Mouse (Mus musculus): ENCODE measurements around the gene Desi2. TPM values are rescaled to one million over a fixed set of nuclear protein-coding genes. Genes with fewer than 3 reads are reported as not detected.
"Not testable (repeated sequence)": the region's sequence is repeated elsewhere in the genome, so short reads cannot be mapped to it uniquely, and the experiment has no call there.

Desi2 gene
- total and polyA plus RNA-seq, 2 experiments from 2014 or later: 26.6 to 27.9 TPM

DNA sequence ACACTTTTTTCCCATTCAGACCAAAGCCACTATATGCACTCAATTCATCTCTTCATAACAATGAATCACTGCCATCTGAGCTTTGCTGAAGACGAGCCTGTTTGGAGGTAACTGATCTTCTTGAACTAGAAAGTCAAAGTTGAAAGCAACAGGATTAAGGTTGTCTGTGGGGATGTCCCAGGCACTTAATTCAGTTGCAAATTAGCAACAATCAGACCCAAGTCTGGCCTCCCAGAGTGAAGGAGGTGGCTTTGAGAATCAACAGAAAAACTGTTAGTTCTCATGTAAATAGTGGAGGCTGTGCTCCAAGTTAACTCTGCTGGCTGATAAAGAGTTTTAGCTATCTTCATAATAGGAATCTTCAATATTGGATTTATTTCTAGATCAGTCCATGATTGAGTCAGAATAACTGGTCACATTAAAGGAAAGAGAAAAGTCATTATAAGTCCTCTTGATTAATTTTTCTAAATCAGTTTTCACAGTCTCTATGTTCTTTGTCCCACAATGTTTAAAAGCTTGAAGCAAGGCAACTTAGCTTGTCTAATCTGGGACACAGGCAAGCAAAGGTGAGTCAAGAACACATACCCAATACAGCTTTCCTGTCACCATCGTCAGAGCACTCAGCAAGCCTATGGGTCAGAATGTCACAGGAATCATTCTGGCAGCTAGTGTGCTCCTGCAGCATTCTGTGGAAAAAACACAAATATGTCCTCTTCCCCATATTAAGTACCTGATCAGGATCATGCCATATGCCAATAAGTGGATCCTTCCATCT, 96.9 kb downstream of the Desi2 start:
- WGBS: 55% methylated on average over 2 of the region's 2 CpGs
- Histone ChIP-seq H3K4me3 (ENCODE audit: low read depth, low read length) (no peak overlapping the region), H3K27ac (ENCODE audit: low read depth, low read length) (no peak overlapping the region), H3K4me1 (ENCODE audit: insufficient read depth, low read length) (no peaks in the 10 kb centered on the region), H3K27me3 (ENCODE audit: insufficient read depth, low read length) (no peaks in the 10 kb centered on the region), H3K9ac (replicated peaks; ENCODE audit: low read length, poor library complexity, severe bottlenecking) (no peak overlapping the region), H3K4me2 (ENCODE audit: low read depth, low read length, poor library complexity, severe bottlenecking) (no peak overlapping the region), H3K9me3 (ENCODE audit: low read length) (no peaks in the 10 kb centered on the region), H3K36me3 (ENCODE audit: insufficient read depth, low read length) (no peaks in the 10 kb centered on the region)
- ATAC-seq (ENCODE audit: low FRiP score): no peak
- no peak for DNase-seq (ENCODE audit: low spot score)
- TF ChIP-seq CTCF (IDR thresholded peaks at IDR 0.05): no peak

DNA sequence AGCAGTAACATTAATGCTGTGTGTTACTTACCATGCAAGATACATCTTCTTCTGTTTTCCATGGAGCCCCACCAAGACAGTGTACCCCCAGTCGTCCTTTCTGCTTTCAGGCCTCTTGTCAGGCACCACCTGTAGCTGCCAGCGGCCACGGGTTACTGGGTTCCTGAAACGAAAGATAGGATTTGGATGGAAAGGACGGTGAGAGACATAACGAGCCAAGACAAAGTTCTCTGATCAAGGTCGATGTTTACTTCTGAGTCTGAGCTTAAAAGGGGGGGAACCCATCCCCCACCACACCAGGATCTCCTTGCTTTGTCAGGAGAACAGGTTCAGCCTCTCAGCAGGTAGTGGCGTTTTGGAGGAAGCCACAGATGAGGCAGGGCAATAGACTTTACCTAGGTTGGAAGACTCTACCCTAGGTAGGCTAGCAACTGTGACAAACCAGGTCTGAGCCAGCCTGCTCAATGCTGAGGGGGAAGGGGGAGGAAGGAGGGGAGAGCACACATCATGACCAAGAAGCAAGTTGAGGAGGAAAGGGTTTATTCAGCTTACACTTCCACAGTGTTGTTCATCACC, 100.5 kb downstream of the Desi2 start:
- 60% methylated on average over 8 of the region's 8 CpGs for WGBS
- Histone ChIP-seq H3K36me3 (ENCODE audit: insufficient read depth, low read length) (no peaks in the 10 kb centered on the region), H3K4me2 (ENCODE audit: low read depth, low read length, poor library complexity, severe bottlenecking) (no peak overlapping the region), H3K9ac (replicated peaks; ENCODE audit: low read length, poor library complexity, severe bottlenecking) (no peak overlapping the region), H3K4me3 (ENCODE audit: low read depth, low read length) (no peak overlapping the region), H3K9me3 (ENCODE audit: low read length) (no peaks in the 10 kb centered on the region), H3K27me3 (ENCODE audit: insufficient read depth, low read length) (no peaks in the 10 kb centered on the region), H3K27ac (ENCODE audit: low read depth, low read length) (no peak overlapping the region), H3K4me1 (ENCODE audit: insufficient read depth, low read length) (no peaks in the 10 kb centered on the region)
- DNase-seq (ENCODE audit: low spot score): no peak
- TF ChIP-seq CTCF (IDR thresholded peaks at IDR 0.05): no peak
- ATAC-seq (ENCODE audit: low FRiP score): no peak

DNA sequence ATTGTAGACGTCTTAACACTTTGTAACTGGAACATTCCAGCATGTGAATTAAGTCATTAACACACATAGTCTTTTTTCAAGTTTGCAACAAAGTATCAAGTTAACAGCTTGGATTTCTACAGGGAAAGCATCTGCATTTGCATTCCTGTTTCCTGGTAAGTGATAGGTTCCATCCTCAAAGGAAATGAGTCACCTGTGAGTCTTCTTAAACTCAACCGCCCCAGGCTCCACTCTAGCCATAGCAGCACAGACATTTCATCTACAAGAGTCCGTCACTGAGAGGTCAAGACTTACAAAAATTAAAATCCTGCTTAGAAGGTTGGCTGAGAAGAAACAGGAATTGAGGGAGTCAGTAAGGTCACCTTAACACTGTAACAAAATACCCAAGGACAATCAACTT, 104.5 kb downstream of the Desi2 start:
- H3K27me3 ChIP-seq (ENCODE audit: insufficient read depth, low read length): no peaks in the 10 kb centered on the region
- no peak for ATAC-seq (ENCODE audit: low FRiP score)

DNA sequence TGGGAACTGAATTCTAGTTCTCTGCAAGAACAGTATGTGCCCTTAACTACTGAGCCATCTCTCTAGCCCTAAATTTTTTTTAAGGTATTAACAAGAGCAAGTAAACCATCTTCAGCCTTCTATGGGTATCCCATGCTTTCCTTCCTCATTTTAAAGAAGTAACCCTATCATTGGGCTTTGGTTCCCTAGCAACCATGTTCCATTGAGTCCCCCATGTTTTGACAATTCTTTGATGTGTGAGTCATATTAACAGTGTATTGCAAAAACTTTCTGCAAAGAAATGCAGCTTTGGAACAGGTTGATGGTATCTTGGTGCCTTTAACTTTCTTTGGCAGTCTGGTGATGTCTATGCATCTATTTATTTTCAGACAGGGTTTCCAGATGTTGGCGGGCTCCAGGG, 106.8 kb downstream of the Desi2 start:
- H3K9ac ChIP-seq (replicated peaks; ENCODE audit: low read length, poor library complexity, severe bottlenecking): no peak overlapping the region
- no peaks in the 10 kb centered on the region for H3K36me3 ChIP-seq (ENCODE audit: insufficient read depth, low read length)
- H3K9me3 ChIP-seq (ENCODE audit: low read length): no peaks in the 10 kb centered on the region
- 95% methylated on average over 1 of the region's 1 CpGs for WGBS
- TF ChIP-seq CTCF (IDR thresholded peaks at IDR 0.05): no peak
- H3K27me3 ChIP-seq (ENCODE audit: insufficient read depth, low read length): no peaks in the 10 kb centered on the region
- ATAC-seq (ENCODE audit: low FRiP score): no peak
- no peak for DNase-seq (ENCODE audit: low spot score)
- H3K4me3 ChIP-seq (ENCODE audit: low read depth, low read length): no peak overlapping the region
- no peaks in the 10 kb centered on the region for H3K4me1 ChIP-seq (ENCODE audit: insufficient read depth, low read length)
- no peak overlapping the region for H3K27ac ChIP-seq (ENCODE audit: low read depth, low read length)
- no peak overlapping the region for H3K4me2 ChIP-seq (ENCODE audit: low read depth, low read length, poor library complexity, severe bottlenecking)

More for the DNA sequence above, 104.5 kb downstream of the Desi2 start:
- no peaks in the 10 kb centered on the region for H3K36me3 ChIP-seq (ENCODE audit: insufficient read depth, low read length)
- DNase-seq (ENCODE audit: low spot score): no peak
- WGBS: 88% methylated on average over 3 of the region's 3 CpGs
- H3K9ac ChIP-seq (replicated peaks; ENCODE audit: low read length, poor library complexity, severe bottlenecking): no peak overlapping the region
- H3K4me2 ChIP-seq (ENCODE audit: low read depth, low read length, poor library complexity, severe bottlenecking): no peak overlapping the region
- no peak overlapping the region for H3K27ac ChIP-seq (ENCODE audit: low read depth, low read length)
- no peak overlapping the region for H3K4me3 ChIP-seq (ENCODE audit: low read depth, low read length)
- H3K9me3 ChIP-seq (ENCODE audit: low read length): no peaks in the 10 kb centered on the region
- no peak for TF ChIP-seq CTCF (IDR thresholded peaks at IDR 0.05)
- no peaks in the 10 kb centered on the region for H3K4me1 ChIP-seq (ENCODE audit: insufficient read depth, low read length)

DNA sequence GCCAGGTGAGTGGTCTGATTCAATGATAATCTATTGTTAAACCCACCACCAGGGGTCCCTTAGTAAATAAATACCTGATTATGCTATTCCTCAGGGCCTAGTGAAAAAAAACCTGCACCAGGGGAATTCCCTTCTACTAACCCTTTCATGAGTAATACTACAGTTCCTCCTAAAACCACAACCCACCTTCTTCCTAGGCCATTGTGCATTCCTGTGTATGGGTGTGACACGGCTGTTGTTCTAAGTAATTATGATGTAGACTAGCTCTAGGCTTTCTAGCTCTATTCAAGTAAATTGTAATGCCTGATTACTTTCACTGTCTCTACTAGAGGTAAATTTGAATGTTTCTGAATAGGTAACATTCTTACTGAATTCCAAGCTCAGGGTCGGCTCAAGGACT, 114.0 kb downstream of the Desi2 start:
- H3K4me1 ChIP-seq (ENCODE audit: insufficient read depth, low read length); H3K27ac ChIP-seq (ENCODE audit: low read depth, low read length); H3K4me3 ChIP-seq (ENCODE audit: low read depth, low read length); H3K9ac ChIP-seq (replicated peaks; ENCODE audit: low read length, poor library complexity, severe bottlenecking); DNase-seq (ENCODE audit: low spot score); H3K4me2 ChIP-seq (ENCODE audit: low read depth, low read length, poor library complexity, severe bottlenecking); H3K9me3 ChIP-seq (ENCODE audit: low read length); H3K27me3 ChIP-seq (ENCODE audit: insufficient read depth, low read length); H3K36me3 ChIP-seq (ENCODE audit: insufficient read depth, low read length); ATAC-seq (ENCODE audit: low FRiP score): not testable (repeated sequence)
- 92% methylated on average over 2 of the region's 2 CpGs for WGBS

DNA sequence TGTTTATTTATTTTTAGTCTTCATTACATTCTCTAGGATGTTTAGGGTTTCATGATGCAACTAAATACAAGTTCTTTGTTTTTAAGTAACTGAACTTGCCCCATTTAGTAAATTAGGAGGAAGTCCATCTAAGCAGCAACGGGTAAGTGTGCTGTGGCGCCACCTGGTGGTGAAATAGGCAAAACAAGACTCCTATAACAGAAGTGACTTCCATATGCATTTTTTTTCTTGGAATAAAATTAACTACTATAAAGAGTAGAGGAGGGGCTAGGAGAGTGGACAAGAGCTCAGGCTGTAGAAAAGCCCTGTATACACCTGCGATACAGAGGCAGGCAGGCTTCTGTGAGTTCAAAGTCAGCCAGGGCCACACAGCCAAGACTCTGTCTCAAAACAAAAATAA, 116.2 kb downstream of the Desi2 start:
- no peak for ATAC-seq (ENCODE audit: low FRiP score)
- peak; percentile 82 for TF ChIP-seq CTCF (IDR thresholded peaks at IDR 0.05)

More for the DNA sequence above, 116.2 kb downstream of the Desi2 start:
- Histone ChIP-seq H3K36me3 (ENCODE audit: insufficient read depth, low read length) (no peaks in the 10 kb centered on the region), H3K4me3 (ENCODE audit: low read depth, low read length) (no peak overlapping the region), H3K9me3 (ENCODE audit: low read length) (no peaks in the 10 kb centered on the region), H3K4me2 (ENCODE audit: low read depth, low read length, poor library complexity, severe bottlenecking) (no peak overlapping the region), H3K27ac (ENCODE audit: low read depth, low read length) (no peak overlapping the region), H3K4me1 (ENCODE audit: insufficient read depth, low read length) (no peaks in the 10 kb centered on the region), H3K27me3 (ENCODE audit: insufficient read depth, low read length) (no peaks in the 10 kb centered on the region), H3K9ac (replicated peaks; ENCODE audit: low read length, poor library complexity, severe bottlenecking) (no peak overlapping the region)
- DNase-seq (ENCODE audit: low spot score): peak; percentile 79
- 24% methylated on average over 3 of the region's 3 CpGs for WGBS

Other genes starting within 250 kb of the Desi2 start
- gene Catspere2, start 204.0 kb upstream of the Desi2 start, total RNA-seq (2014; rRNA removed): 1.1 and 1.5 TPM in 2 replicates
- gene Catspere2, start 204.0 kb upstream of the Desi2 start, polyA plus RNA-seq (2015; fragmentation: Nextera tagmentation; extraction: Ambion mirVana): 0.53 and 0.78 TPM in 2 replicates
- 32.0 and 57.6 TPM in 2 replicates for gene Cox20, start 131.7 kb downstream of the Desi2 start, total RNA-seq (2014; rRNA removed)
- gene Cox20, start 131.7 kb downstream of the Desi2 start, polyA plus RNA-seq (2015; fragmentation: Nextera tagmentation; extraction: Ambion mirVana): 92.4 and 108 TPM in 2 replicates
- 177 and 211 TPM in 2 replicates for gene Hnrnpu, start 150.4 kb downstream of the Desi2 start, total RNA-seq (2014; rRNA removed)
- 136 and 161 TPM in 2 replicates for gene Hnrnpu, start 150.4 kb downstream of the Desi2 start, polyA plus RNA-seq (2015; fragmentation: Nextera tagmentation; extraction: Ambion mirVana)
- gene Efcab2, start 218.7 kb downstream of the Desi2 start, total RNA-seq (2014; rRNA removed): 5.9 and 8.2 TPM in 2 replicates
- gene Efcab2, start 218.7 kb downstream of the Desi2 start, polyA plus RNA-seq (2015; fragmentation: Nextera tagmentation; extraction: Ambion mirVana): 11.2 and 13.4 TPM in 2 replicates